Mouse (Mus musculus) gastrocnemius, postnatal 10 days (tissue): ENCODE data around the gene Zfp607b. TPM values are rescaled to one million over a fixed set of nuclear protein-coding genes. Genes with fewer than 3 reads are reported as not detected.

Source experiments
- DNase-seq: peaks from one replicate; pipeline ENCODE4 v3.0.0; 2021; ENCODE audit warnings: mixed read lengths
- total RNA-seq, 2 experiments: library from RNA; stranded (reverse); gene quantifications; 2 replicates each; pipeline ENCODE4 v1.2.3; 2021

Zfp607b gene
- total RNA-seq, 2 experiments from 2014 or later, result 1.2 to 1.4 TPM

GRCm38 (mm10) chr7:27685220-27685619 lies 3.9 kb upstream of the Zfp607b start:
- DNase-seq, result no peak

- DNase-seq, result no peak
These were observed 3.5 kb upstream of the Zfp607b start for GRCm38 (mm10) chr7:27685681-27686080.

GRCm38 (mm10) chr7:27687043-27687442 lies 2.1 kb upstream of the Zfp607b start:
- no peak for DNase-seq

GRCm38 (mm10) chr7:27687836-27688235 lies 1.3 kb upstream of the Zfp607b start:
- DNase-seq, result no peak

GRCm38 (mm10) chr7:27688246-27688788 lies 823 bp upstream of the Zfp607b start:
- no peak for DNase-seq

- DNase-seq, result peak; percentile 24
These were observed 1.9 kb downstream of the Zfp607b start for GRCm38 (mm10) chr7:27691076-27691475.

- no peak for DNase-seq
These were observed 7.6 kb downstream of the Zfp607b start for GRCm38 (mm10) chr7:27696711-27697110.

GRCm38 (mm10) chr7:27710402-27710801 lies 21.3 kb downstream of the Zfp607b start:
- DNase-seq, result no peak

GRCm38 (mm10) chr7:27721951-27722350 lies 32.8 kb downstream of the Zfp607b start:
- DNase-seq, result no peak

- no peak for DNase-seq
These were observed 36.7 kb downstream of the Zfp607b start for GRCm38 (mm10) chr7:27725566-27726538.

GRCm38 (mm10) chr7:27727471-27727870 lies 38.3 kb downstream of the Zfp607b start:
- DNase-seq, result no peak

GRCm38 (mm10) chr7:27731281-27731883 lies 42.2 kb downstream of the Zfp607b start, which contains the start of gene Zfp60:
Gene Zfp60, plus strand, starts transcription at chr7:27731389.
- DNase-seq, result peak; percentile 79

- no peak for DNase-seq
These were observed 42.8 kb downstream of the Zfp607b start for GRCm38 (mm10) chr7:27731946-27732345.

GRCm38 (mm10) chr7:27732508-27732907 lies 43.4 kb downstream of the Zfp607b start:
- DNase-seq, result no peak

- DNase-seq, result no peak
These were observed 46.3 kb downstream of the Zfp607b start for GRCm38 (mm10) chr7:27735457-27735856.

Other genes starting within 250 kb of the Zfp607b start
- under 1 TPM; 0.20 to 0.28 TPM for gene Sptbn4, start 241.7 kb upstream of the Zfp607b start, total RNA-seq
- 10 to 100 TPM; 20.5 to 25.0 TPM for gene Blvrb, start 241.4 kb upstream of the Zfp607b start, total RNA-seq
- 10 to 100 TPM in 1 of 2 experiments, 1 to 10 TPM in 1; 9.0 to 13.0 TPM for gene Sertad3, start 215.6 kb upstream of the Zfp607b start, total RNA-seq
- 10 to 100 TPM; 10.6 to 14.4 TPM for gene Sertad1, start 202.4 kb upstream of the Zfp607b start, total RNA-seq
- 10 to 100 TPM; 34.6 to 48.7 TPM for gene Prx, start 190.0 kb upstream of the Zfp607b start, total RNA-seq
- gene Hipk4, start 166.1 kb upstream of the Zfp607b start, total RNA-seq, result under 1 TPM; 0.42 to 0.84 TPM
- gene Pld3, start 136.1 kb upstream of the Zfp607b start, total RNA-seq, result 10 to 100 TPM; 27.2 to 37.9 TPM
- gene 2310022A10Rik, start 136.1 kb upstream of the Zfp607b start, total RNA-seq, result 100 to 1,000 TPM; 106 to 110 TPM
- gene Akt2, start 97.8 kb upstream of the Zfp607b start, total RNA-seq, result 100 to 1,000 TPM; 128 to 134 TPM
- under 1 TPM; 0.12 to 0.29 TPM for gene Ttc9b, start 35.4 kb upstream of the Zfp607b start, total RNA-seq
- 10 to 100 TPM; 15.5 to 18.2 TPM for gene Map3k10, start 14.7 kb upstream of the Zfp607b start, total RNA-seq
- 1 to 10 TPM; 6.6 to 8.4 TPM for gene Zfp60, start 42.0 kb downstream of the Zfp607b start, total RNA-seq
- gene Zfp626, start 117.9 kb downstream of the Zfp607b start, total RNA-seq, result 1 to 10 TPM; 5.1 to 5.2 TPM
- gene Zfp59, start 149.3 kb downstream of the Zfp607b start, total RNA-seq, result 1 to 10 TPM; 2.3 to 2.5 TPM
- 1 to 10 TPM; 2.5 to 3.3 TPM for gene Zfp607a, start 168.2 kb downstream of the Zfp607b start, total RNA-seq
- gene Zfp974, start 240.1 kb downstream of the Zfp607b start, total RNA-seq, result 1 to 10 TPM; 5.5 to 6.3 TPM